Mouse (Mus musculus): ENCODE results near the gene Bag1. TPM values are rescaled to one million over a fixed set of nuclear protein-coding genes. Genes with fewer than 3 reads are reported as not detected.

Gene Bag1
- polyA plus RNA-seq, 1 experiment from 2014 or later, result 191 TPM

DNA sequence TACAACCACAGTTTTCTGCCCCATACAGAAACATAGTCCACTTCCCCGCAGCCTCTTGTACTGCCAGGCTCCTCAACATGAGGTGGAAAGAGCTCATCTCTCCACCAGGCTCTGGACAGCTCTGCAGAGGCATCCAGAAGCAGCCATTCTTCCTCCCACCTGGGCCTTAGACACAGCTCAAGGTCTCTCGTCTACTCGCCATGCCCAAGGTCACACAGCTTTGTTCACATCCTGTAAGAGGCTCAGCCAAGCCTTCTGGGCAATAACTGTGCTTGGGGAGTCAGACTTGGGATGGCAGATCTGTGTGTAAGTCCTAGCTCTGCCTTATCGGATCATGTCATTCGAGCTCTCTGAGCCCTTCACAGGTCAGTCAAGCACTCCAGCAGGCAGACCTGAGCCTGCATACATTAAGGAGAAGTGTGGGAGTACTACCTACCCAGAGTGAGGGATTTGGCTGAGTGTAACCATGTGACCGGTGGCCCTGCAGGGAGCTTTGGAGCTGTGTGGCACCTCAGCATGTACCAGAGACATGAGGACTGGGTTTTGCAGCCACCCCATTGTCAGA, 24.9 kb downstream of the Bag1 start:
- H3K27me3 ChIP-seq (replicated peaks; ENCODE audit: control insufficient read depth, insufficient read depth, low read length), result no peaks in the 10 kb centered on the region
- no peak overlapping the region for H3K4me2 ChIP-seq (ENCODE audit: low read length)
- H3K9me3 ChIP-seq (ENCODE audit: control insufficient read depth, low read length), result no peaks in the 10 kb centered on the region
- no peaks in the 10 kb centered on the region for H3K36me3 ChIP-seq (ENCODE audit: control insufficient read depth, insufficient read depth, low read length)
- no peak for ATAC-seq
- no peak overlapping the region for H3K9ac ChIP-seq (ENCODE audit: low read depth, low read length)
- H3K4me1 ChIP-seq (ENCODE audit: control insufficient read depth, insufficient read depth, low read depth, low read length), result no peaks in the 10 kb centered on the region
- H3K4me3 ChIP-seq (ENCODE audit: low read length), result no peak overlapping the region
- 88% methylated on average over 6 of the region's 6 CpGs for WGBS
- H3K27ac ChIP-seq (ENCODE audit: low read depth, low read length), result no peak overlapping the region

DNA sequence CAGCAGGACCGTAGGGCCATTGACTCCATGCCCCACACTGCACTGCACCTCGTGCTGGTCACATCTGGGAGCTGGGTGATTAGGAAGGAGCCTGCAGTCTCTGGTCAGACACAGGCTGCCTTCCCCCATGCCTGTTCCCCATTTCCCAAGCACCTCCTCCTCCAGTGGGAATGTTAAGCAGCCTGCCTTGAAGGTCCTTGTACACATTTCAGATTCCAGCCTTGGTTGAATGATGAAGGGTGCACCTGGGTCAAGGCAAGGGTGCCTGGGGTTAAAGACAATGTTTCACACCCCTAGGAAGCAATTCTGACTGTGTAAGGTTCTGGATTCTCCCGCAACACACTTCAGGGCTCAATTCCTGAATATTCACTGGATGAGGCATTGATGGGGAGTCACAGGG, 26.8 kb downstream of the Bag1 start:
- no peak for ATAC-seq
- Histone ChIP-seq H3K9ac (ENCODE audit: low read depth, low read length) (no peak overlapping the region), H3K4me3 (ENCODE audit: low read length) (no peak overlapping the region), H3K27ac (ENCODE audit: low read depth, low read length) (no peak overlapping the region), H3K4me1 (ENCODE audit: control insufficient read depth, insufficient read depth, low read depth, low read length) (no peaks in the 10 kb centered on the region), H3K27me3 (replicated peaks; ENCODE audit: control insufficient read depth, insufficient read depth, low read length) (no peaks in the 10 kb centered on the region), H3K9me3 (ENCODE audit: control insufficient read depth, low read length) (no peaks in the 10 kb centered on the region; the same call in 1 of the 2 replicates), H3K4me2 (ENCODE audit: low read length) (no peak overlapping the region), H3K36me3 (ENCODE audit: control insufficient read depth, insufficient read depth, low read length) (no peaks in the 10 kb centered on the region)
- 64% methylated on average over 3 of the region's 3 CpGs for WGBS

DNA sequence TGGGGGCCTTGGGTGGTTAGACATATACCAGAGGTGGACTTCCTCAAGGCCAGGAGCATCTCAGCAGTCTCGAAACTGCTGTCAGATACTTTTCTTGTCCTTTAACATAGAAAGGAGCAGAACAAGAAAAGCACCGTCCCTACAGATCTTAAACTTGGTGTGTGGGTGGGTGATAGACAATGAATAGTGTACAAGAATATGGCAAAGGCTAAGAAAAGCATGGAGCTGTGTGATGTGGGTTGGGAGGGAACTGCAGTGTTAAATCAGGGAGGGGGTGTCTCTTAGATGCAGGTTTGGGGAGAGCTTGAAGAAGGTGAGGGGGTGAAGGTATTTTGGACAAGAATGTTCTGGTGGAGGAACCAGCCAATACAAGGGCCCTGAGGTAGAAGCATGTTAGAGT, 27.5 kb downstream of the Bag1 start:
- Histone ChIP-seq H3K27ac (ENCODE audit: low read depth, low read length) (no peak overlapping the region), H3K36me3 (ENCODE audit: control insufficient read depth, insufficient read depth, low read length) (no peaks in the 10 kb centered on the region), H3K4me2 (ENCODE audit: low read length) (no peak overlapping the region), H3K4me3 (ENCODE audit: low read length) (no peak overlapping the region), H3K9me3 (ENCODE audit: control insufficient read depth, low read length) (no peaks in the 10 kb centered on the region; the same call in 1 of the 2 replicates), H3K27me3 (replicated peaks; ENCODE audit: control insufficient read depth, insufficient read depth, low read length) (no peaks in the 10 kb centered on the region), H3K4me1 (ENCODE audit: control insufficient read depth, insufficient read depth, low read depth, low read length) (no peaks in the 10 kb centered on the region), H3K9ac (ENCODE audit: low read depth, low read length) (no peak overlapping the region)
- 82% methylated on average over 2 of the region's 2 CpGs for WGBS
- no peak for ATAC-seq

DNA sequence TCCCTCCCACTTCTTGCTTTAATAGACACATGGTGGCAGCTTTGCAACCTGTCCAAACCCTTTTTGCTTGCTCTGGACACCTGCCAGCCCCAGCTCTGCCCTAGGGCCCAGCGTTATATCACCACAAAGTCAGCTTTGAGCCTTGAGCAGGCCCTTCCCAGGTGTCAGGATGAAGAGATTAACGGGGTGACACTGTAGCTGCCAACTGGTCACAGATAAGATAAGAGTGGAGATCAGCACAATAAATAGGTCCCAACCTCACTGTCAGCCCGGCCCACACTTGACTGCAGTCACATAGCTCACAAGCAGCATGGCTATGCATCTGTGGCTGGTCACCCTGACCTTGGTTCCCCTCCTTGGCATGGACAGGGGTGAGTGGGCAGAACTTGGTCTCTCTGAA, 28.3 kb downstream of the Bag1 start, which contains the start of gene Spink4:
Gene Spink4, plus strand, starts transcription at position 268 of the 400 bp plus-strand sequence.
- no peak within 1 kb of the TSS for H3K27ac ChIP-seq (ENCODE audit: low read depth, low read length)
- H3K9ac ChIP-seq (ENCODE audit: low read depth, low read length), result no peak within 1 kb of the TSS
- H3K9me3 ChIP-seq (ENCODE audit: control insufficient read depth, low read length), result no peaks in the 10 kb centered on the region; the same call in 1 of the 2 replicates
- H3K4me2 ChIP-seq (ENCODE audit: low read length), result no peak within 1 kb of the TSS
- no peaks in the 10 kb centered on the region for H3K27me3 ChIP-seq (replicated peaks; ENCODE audit: control insufficient read depth, insufficient read depth, low read length)
- H3K36me3 ChIP-seq (ENCODE audit: control insufficient read depth, insufficient read depth, low read length), result no peaks in the 10 kb centered on the region
- no peak for ATAC-seq
- H3K4me3 ChIP-seq (ENCODE audit: low read length), result no peak within 1 kb of the TSS
- H3K4me1 ChIP-seq (ENCODE audit: control insufficient read depth, insufficient read depth, low read depth, low read length), result no peaks in the 10 kb centered on the region
- 72% methylated on average over 3 of the region's 3 CpGs for WGBS

DNA sequence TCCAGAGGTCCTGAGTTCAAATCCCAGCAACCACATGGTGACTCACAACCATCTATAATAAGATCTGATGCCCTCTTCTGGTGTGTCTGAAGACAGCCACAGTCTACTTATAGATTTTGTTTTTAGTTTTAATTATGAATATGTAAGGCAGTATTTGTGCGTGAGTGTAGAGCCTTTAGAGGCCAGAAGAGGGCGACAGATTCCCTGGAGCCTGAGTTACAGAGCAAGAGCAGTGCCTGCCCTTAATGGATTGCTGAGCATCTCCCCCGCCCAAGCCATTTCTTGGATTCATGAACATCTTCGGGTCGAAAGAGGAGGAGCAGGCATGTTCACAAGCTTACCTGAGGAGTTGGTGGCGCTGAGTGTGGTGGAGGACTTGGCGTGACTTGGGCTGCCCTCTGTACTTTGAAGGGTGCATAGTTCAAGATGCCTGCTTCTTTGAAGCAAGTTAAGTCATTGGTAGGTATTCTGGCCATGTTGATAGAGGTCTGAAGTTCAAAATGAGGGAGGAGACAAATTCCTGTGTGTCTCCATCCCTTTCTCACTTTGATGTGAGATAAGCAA, 31.4 kb downstream of the Bag1 start:
- Histone ChIP-seq H3K27ac (ENCODE audit: low read depth, low read length) (no peak overlapping the region), H3K4me1 (ENCODE audit: control insufficient read depth, insufficient read depth, low read depth, low read length) (no peaks in the 10 kb centered on the region), H3K36me3 (ENCODE audit: control insufficient read depth, insufficient read depth, low read length) (no peaks in the 10 kb centered on the region), H3K4me2 (ENCODE audit: low read length) (no peak overlapping the region), H3K9me3 (ENCODE audit: control insufficient read depth, low read length) (no peaks in the 10 kb centered on the region; the same call in 1 of the 2 replicates), H3K27me3 (replicated peaks; ENCODE audit: control insufficient read depth, insufficient read depth, low read length) (no peaks in the 10 kb centered on the region), H3K9ac (ENCODE audit: low read depth, low read length) (no peak overlapping the region; the same call in 1 of the 2 replicates), H3K4me3 (ENCODE audit: low read length) (no peak overlapping the region)
- WGBS, result 90% methylated on average over 7 of the region's 7 CpGs
- no peak for ATAC-seq

DNA sequence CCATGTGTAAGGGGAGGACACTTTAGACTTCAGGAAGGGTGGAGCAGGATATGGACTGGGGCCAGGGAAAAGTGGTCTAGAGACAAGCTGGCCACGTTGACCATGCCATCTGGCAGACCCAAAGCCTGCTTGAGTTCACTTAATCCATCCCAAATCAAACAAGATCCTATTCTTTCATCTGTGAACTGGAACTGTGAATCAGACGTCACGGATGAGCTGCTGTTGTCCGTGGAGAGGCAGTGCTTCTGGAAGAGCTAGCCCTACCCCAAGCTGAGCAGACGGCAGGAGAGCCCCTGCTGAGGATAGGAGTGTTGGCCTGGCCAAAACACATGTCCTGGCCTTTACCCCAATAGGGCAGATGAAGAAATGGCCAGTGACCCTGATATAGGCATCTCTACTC, 32.1 kb downstream of the Bag1 start:
- Histone ChIP-seq H3K27me3 (replicated peaks; ENCODE audit: control insufficient read depth, insufficient read depth, low read length) (no peaks in the 10 kb centered on the region), H3K9ac (ENCODE audit: low read depth, low read length) (no peak overlapping the region)
- WGBS, result 71% methylated on average over 5 of the region's 5 CpGs

DNA sequence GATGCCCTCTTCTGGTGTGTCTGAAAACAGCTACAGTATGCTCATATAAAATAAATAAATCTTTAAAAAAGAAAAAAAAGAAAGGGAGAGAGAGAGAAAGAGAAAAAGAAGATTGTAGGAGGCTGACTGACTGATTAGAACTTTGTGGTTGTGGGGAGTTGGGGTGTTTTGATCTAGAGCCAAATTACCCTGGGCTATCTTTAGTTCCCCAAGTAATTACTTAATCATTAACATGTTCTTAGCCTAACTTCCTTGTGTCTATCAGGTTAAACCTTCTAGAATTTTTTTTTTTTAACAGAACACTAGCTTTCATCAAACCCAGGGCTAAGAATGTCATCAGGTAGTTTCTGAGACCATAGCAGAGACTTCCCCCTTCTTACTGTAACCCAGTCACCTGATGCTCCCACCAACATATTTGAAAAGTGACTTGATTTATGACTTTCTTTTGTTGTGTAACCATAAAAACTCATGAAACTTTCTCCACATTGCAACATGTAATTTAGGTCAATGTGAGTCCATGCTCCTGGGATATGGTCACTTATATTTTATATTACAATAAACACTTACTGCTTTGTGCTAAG, 33.7 kb downstream of the Bag1 start:
- H3K9ac ChIP-seq (ENCODE audit: low read depth, low read length), result no peak overlapping the region
- H3K27me3 ChIP-seq (replicated peaks; ENCODE audit: control insufficient read depth, insufficient read depth, low read length), result no peaks in the 10 kb centered on the region
- no peaks in the 10 kb centered on the region; the same call in 1 of the 2 replicates for H3K9me3 ChIP-seq (ENCODE audit: control insufficient read depth, low read length)
- ATAC-seq, result no peak
- no peaks in the 10 kb centered on the region for H3K36me3 ChIP-seq (ENCODE audit: control insufficient read depth, insufficient read depth, low read length)
- no peak overlapping the region for H3K4me2 ChIP-seq (ENCODE audit: low read length)
- H3K27ac ChIP-seq (ENCODE audit: low read depth, low read length), result no peak overlapping the region
- no peaks in the 10 kb centered on the region for H3K4me1 ChIP-seq (ENCODE audit: control insufficient read depth, insufficient read depth, low read depth, low read length)
- no peak overlapping the region for H3K4me3 ChIP-seq (ENCODE audit: low read length)

More for the DNA sequence above, 32.1 kb downstream of the Bag1 start:
- Histone ChIP-seq H3K9me3 (ENCODE audit: control insufficient read depth, low read length) (no peaks in the 10 kb centered on the region; the same call in 1 of the 2 replicates), H3K4me3 (ENCODE audit: low read length) (no peak overlapping the region), H3K36me3 (ENCODE audit: control insufficient read depth, insufficient read depth, low read length) (no peaks in the 10 kb centered on the region), H3K27ac (ENCODE audit: low read depth, low read length) (no peak overlapping the region), H3K4me1 (ENCODE audit: control insufficient read depth, insufficient read depth, low read depth, low read length) (no peaks in the 10 kb centered on the region), H3K4me2 (ENCODE audit: low read length) (no peak overlapping the region)
- no peak for ATAC-seq

DNA sequence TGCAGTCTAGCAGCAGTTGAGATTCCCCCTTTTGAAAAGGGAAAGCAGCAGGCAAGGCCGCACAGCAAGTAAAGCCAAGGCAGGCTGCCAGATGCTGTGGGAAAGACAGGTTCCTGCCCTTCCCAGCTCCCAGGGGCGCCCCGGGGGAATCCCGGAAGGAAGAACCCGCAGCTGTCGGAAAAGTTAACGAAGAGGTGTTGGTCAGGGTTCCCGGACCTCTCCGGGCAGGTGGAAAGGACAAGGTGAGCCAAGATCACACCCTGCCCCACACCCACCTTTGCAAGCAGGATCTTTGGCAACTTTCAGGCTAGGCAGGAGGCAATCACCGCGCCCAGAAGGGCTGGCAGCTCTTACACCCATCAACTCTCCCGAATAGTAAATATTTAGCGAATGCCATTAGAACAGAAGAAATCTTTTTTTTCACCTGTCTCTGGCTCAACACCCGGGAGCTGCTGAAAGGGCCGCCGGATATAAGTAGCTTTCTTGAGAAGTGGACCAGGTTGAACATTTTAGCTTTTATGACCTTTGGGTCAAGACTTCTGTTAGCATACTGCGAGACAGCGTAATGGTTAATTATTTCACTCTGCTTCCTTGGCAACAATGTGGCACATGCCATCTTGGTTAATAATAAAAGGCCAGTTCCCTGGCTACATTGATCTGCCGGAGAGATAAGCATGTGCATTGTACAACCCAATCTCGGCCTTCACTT, 39.7 kb downstream of the Bag1 start:
- no peaks in the 10 kb centered on the region for H3K27me3 ChIP-seq (replicated peaks; ENCODE audit: control insufficient read depth, insufficient read depth, low read length)
- H3K27ac ChIP-seq (ENCODE audit: low read depth, low read length), result no peak overlapping the region
- H3K4me3 ChIP-seq (ENCODE audit: low read length), result no peak overlapping the region
- WGBS, result 47% methylated on average over 20 of the region's 20 CpGs
- H3K4me2 ChIP-seq (ENCODE audit: low read length), result no peak overlapping the region
- ATAC-seq, result no peak
- H3K36me3 ChIP-seq (ENCODE audit: control insufficient read depth, insufficient read depth, low read length), result no peaks in the 10 kb centered on the region
- H3K9ac ChIP-seq (ENCODE audit: low read depth, low read length), result no peak overlapping the region
- no peaks in the 10 kb centered on the region; the same call in 1 of the 2 replicates for H3K4me1 ChIP-seq (ENCODE audit: control insufficient read depth, insufficient read depth, low read depth, low read length)
- H3K9me3 ChIP-seq (ENCODE audit: control insufficient read depth, low read length), result no peaks in the 10 kb centered on the region

DNA sequence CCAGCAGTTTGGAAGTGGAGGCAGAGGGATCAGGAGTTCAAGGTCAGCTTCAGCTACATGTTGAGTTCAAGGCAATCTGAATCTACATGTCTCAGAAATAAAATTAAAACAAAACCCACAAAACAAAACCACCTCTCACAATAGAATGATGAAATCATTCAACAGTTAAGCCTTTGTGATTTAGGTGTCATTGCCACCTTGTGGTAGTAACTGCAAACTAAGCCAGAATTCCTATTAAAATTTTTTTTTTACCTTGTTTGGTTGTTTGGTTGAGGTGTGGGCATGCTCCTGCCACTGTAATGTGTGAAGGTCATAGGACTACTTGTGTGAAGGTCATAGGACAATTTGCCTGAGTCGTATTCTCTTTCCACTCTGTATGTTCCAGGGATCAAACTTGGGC, 41.8 kb downstream of the Bag1 start:
- Histone ChIP-seq H3K4me3 (ENCODE audit: low read length) (no peak overlapping the region), H3K4me2 (ENCODE audit: low read length) (no peak overlapping the region), H3K4me1 (ENCODE audit: control insufficient read depth, insufficient read depth, low read depth, low read length) (no peaks in the 10 kb centered on the region; the same call in 1 of the 2 replicates), H3K9me3 (ENCODE audit: control insufficient read depth, low read length) (no peaks in the 10 kb centered on the region), H3K9ac (ENCODE audit: low read depth, low read length) (no peak overlapping the region), H3K27me3 (replicated peaks; ENCODE audit: control insufficient read depth, insufficient read depth, low read length) (no peaks in the 10 kb centered on the region), H3K36me3 (ENCODE audit: control insufficient read depth, insufficient read depth, low read length) (no peaks in the 10 kb centered on the region), H3K27ac (ENCODE audit: low read depth, low read length) (no peak overlapping the region)
- 35% methylated on average over 1 of the region's 1 CpGs for WGBS
- ATAC-seq, result no peak
